Mouse (Mus musculus): Measurements from ENCODE around the gene Pnp.
"Not testable (repeated sequence)": the region's sequence is repeated elsewhere in the genome, so short reads cannot be mapped to it uniquely, and the experiment has no call there.

The Pnp gene

GRCm38 (mm10) chr14:50975001-50975400 lies 44.1 kb downstream of the Pnp start:
- no peak for DNase-seq (ENCODE audit: low read depth, low spot score)

- no peak for DNase-seq (ENCODE audit: low read depth, low spot score)
These were observed 45.8 kb downstream of the Pnp start for GRCm38 (mm10) chr14:50976674-50977073.

DNA sequence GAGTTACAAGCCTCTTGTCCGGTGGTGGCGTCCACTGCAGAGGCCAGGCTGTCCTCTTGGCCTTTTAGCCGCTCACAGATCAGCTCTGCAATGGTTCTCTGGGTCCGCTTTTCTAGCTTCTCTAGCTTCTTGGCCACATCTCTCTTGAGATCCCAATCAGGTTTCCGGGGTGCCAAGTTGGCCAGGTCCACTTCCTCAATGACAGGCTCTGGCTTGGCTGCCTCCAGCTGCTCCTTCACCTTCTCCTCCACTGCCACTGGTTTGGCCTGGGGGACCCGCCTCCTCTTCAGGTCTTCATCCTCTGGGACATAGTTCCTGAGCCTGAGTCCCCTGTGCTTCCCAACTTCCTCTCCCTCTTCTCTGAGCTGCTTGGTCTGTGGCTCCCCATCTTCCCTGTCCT lies 47.6 kb downstream of the Pnp start:
- not testable (repeated sequence) for DNase-seq (ENCODE audit: low read depth, low spot score)

DNA sequence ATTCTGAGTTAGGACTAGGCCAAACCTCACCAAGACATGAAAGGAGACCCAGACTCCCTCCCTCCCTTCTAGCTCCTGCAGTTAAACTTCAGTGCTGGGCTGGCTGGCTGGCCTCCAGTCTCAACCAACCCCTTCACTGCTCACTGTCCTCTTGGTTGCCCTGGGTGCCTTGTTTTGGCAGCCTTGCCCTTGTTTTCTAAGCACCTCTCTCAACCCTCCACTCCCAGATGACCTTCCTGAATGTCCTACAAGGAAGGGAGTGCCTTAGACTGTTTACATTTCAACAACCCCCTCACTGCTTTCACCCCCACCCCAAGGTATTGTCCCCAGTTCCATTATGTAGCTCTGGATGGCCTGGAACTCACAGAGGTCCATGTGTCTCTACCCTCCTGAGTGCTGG lies 48.7 kb downstream of the Pnp start:
- no peak for DNase-seq (ENCODE audit: low read depth, low spot score)

DNA sequence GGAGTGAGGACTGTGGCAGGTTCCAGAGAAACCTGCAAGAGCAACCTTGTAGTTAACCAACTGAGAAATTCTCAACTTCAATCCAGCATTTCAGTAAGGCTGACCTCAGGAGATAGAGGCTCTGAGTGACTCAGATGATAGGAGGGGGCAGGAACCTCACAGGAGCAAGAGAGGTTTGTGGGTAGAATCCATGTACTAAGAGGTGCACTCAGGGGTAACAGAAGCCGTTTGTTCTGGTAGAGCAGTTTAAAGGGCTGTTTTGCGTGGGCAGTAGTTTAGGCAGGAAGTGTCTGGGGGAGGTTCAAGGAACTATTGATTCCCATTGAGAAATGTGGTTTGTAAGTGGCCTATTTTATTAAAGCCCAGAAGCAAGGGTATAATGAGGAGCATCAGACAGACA lies 50.3 kb downstream of the Pnp start:
- DNase-seq (ENCODE audit: low read depth, low spot score) = no peak

DNA sequence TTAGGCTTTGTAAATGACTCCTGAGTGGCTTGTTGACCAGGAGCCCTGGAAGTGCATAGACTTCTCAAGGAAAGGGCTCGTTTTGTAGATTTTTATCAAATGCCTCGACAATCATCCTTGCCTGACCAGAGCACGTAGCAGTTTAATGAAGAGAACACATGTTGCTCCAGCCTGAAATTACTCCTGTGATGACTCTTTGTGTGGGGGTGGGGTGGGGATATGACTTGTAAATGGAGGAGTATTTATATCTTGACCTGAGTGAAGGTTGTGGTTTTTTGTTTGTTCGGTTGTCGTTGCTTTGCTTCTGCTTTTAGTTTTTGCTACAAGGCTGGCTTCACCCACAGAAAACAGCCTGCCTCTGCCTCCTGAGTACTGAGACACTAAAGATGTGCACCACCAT lies 51.0 kb downstream of the Pnp start:
- no peak for DNase-seq (ENCODE audit: low read depth, low spot score)

DNA sequence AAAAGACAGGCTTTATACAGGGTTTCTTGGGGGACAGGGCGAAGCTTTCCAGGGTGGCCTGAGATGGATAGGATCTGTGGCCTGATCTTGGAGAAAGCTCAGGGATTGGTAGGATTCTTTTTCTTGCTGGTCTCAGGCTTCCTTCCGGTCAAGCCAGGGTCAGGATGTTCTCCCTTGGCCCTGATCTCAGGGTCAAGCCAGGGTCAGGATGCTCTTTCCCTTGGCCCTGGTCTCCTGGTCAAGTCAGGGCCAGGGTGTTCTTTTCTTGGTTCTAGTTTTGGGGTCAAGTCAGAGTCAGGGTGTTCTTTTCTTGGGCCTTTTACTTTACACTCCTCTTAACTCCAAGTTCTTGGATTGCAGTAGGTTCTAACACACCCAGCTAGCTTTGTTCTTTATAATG lies 56.8 kb downstream of the Pnp start:
- DNase-seq (ENCODE audit: low read depth, low spot score) = no peak

DNA sequence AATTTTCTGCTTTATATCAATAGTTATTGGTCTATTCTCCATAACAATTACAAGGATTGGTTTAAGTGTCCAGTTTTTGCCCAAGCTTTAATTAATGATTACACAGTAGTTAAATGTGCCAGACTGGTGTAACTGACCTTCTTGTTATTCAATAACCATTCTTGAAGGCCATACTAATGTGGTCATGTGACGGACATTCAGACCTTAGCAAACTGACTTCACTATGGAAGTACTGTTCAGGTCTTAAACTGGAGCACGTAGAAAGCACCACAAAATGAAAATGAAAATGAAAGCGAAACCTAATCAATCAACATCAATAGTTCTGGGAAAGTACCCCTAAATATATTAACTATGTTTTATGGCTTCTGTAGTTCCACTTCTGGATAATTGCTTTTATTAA lies 60.2 kb downstream of the Pnp start:
- no peak for DNase-seq (ENCODE audit: low read depth, low spot score)

DNA sequence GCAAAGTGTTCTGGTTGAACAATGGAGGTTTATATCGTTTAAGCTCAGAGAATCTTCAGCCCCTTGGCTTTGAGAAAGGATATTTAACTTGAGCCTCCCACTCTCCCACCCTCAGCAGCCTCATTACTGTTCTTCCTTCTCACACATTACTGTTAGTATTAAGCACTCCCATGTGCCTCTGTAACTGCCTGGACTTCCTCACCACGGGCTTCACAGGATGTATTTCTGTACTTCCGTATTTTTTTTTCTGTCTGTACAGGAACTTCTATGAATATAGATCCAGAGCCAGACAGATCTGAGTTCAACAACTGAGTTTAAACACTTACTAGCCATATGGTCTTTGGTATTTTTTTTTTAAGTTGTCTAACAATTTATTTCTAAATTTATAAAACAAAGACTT lies 66.2 kb downstream of the Pnp start:
- DNase-seq (ENCODE audit: low read depth, low spot score) = no peak

DNA sequence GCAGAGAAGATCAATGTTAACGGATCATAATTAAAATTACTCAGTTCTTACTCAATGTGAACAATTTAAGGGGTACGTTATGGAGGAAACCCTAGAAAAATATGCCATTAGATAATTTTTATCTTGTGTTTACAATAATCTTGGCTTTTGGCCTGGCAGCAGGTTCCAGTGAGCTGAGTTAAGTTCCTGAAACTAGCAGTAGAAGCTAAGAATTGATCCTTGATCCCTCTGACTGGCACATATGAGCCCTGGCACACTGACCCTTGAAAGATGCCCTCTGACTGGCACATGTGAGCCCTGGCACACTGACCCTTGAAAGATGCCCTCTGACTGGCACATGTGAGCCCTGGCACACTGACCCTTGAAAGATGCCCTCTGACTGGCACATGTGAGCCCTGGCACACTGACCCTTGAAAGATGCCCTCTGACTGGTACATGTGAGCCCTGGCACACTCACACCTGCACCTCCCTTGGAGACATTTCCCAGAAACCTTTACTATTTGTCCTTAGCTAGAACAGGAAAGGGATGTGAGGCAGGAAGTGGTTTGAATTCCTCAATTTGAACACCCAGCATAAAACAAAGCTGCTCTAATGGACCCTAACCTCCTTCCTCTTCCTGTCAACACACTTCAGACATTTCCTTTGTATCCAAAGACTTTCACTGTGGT lies 67.3 kb downstream of the Pnp start:
- no peak for DNase-seq (ENCODE audit: low read depth, low spot score)

DNA sequence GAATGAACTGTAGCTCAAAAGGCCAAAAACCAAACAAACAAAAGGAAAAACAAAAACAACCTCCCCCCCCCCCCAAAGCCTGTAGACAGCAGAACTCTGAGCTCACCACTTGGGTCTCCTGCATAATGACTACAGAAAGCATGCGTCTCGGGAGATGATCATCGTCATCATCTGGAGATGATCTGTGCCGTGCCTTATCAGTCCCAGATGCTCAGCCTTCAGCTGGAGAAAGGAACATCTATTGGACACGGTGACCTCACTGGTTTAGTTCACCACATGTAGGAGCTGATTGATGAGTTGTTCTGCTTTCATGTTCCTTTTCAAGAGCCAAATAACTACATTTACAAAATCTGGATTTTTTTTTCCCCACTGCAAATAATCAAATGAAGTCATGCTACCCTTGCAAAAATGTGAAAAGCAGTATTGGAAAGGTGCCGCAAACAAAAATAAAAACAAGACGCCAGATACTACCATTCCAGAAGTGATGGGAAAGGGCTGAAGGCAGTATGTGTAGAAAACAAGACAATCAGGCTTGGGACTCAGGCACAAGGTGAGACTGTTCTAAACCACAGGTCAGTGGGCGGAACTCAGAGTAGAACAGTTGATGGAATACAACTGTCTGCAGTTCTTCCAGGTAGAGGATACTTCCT lies 76.4 kb downstream of the Pnp start, which contains the start of gene Rnase10:
Rnase10 (plus strand) TSS at position 600 of the 650 bp plus-strand sequence.
- DNase-seq (ENCODE audit: low read depth, low spot score) = no peak

DNA sequence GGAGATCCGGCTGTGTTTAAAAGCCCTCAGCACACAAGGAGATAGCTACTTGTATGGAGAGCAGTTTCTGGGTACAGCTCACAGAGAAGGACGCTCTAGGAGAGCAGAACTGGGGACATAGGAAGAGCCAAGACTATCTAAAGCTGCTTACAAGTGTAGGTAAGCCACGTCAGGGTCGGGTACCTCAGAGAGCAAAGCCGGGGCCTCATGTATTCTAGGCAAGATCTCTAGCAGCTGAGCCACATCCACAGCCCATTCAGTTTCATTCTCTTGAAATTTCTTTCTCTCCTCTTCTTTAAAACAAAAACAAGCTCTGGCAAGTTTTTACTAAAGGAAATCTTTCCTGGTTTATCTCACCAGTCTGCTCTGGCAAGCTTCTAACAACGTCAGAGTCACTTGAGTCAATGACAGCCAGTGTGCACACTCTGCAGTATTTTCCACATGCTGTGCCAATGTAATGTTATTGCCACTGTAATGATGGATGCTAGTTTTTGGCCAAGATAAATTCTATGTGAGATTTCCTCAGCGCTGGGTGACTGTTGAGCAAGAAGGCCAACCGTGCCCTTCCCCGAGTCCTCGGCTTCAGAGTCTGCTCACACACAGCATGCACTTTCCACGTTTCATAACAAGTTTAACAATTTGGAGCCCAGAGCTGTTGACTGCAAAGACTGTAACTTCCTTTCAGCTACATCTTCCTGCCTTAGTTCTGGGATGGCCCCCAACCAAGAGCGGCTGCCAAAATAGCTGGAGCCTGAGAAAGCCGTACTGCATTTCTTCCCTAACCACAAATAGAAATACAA lies 77.2 kb downstream of the Pnp start:
- DNase-seq (ENCODE audit: low read depth, low spot score) = no peak

- no peak for DNase-seq (ENCODE audit: low read depth, low spot score)
These were observed 77.9 kb downstream of the Pnp start for GRCm38 (mm10) chr14:51008781-51009180.

GRCm38 (mm10) chr14:51009572-51009971 lies 78.7 kb downstream of the Pnp start:
- DNase-seq (ENCODE audit: low read depth, low spot score) = no peak

- DNase-seq (ENCODE audit: low read depth, low spot score) = not testable (repeated sequence)
These were observed 83.8 kb downstream of the Pnp start for GRCm38 (mm10) chr14:51014724-51015123.
